Mouse (Mus musculus) stomach, adult 2 months (tissue): Measurements from ENCODE around the gene Zcchc2. TPM values are rescaled to one million over a fixed set of nuclear protein-coding genes. Genes with fewer than 3 reads are reported as not detected.

Experiments used
- polyA plus RNA-seq: library from polyadenylated mRNA; depleted of rRNA; stranded (reverse); fragments of >200 nt; gene quantifications from 2 replicates; pipeline ENCODE4 v1.2.3, GENCODE M21; 2012; rRNA removed

Gene Zcchc2
- 4.6 and 4.9 TPM in 2 replicates for polyA plus RNA-seq

GRCm38 (mm10) chr1:105990138-105990821 is at the start of gene Zcchc2:
Gene Zcchc2, plus strand, starts transcription at chr1:105990406.

Other genes with a start within 250 kb of the Zcchc2 start
- 3.7 and 5.9 TPM in 2 replicates for gene Tnfrsf11a, start 209.7 kb upstream of the Zcchc2 start, polyA plus RNA-seq
- gene Phlpp1, start 181.3 kb downstream of the Zcchc2 start, polyA plus RNA-seq, result 4.2 and 5.2 TPM in 2 replicates